Mouse (Mus musculus) limb, embryonic 10.5 days (tissue): ENCODE measurements around the gene Map3k5. TPM values are rescaled to one million over a fixed set of nuclear protein-coding genes. Genes with fewer than 3 reads are reported as not detected.

Experiments used
- DNase-seq: peaks from one replicate; pipeline ENCODE4 v3.0.0-alpha.2; 2017; ENCODE audit warnings: low spot score
- H3K27ac ChIP-seq: fragments of 300-500 bp; sonication (generic); 2 replicates; pipeline ENCODE4 v1.5.1; 2016; ENCODE audit warnings: mild to moderate bottlenecking
- H3K27me3 ChIP-seq: fragments of 300-500 bp; sonication (generic); 2 replicates; pipeline ENCODE4 v1.6.1; 2016; ENCODE audit warnings: low read depth, mild to moderate bottlenecking; ENCODE audit not compliant: poor library complexity, severe bottlenecking
- H3K36me3 ChIP-seq: fragments of 300-500 bp; sonication (generic); 2 replicates; pipeline ENCODE4 v1.6.1; 2016; ENCODE audit warnings: mild to moderate bottlenecking, moderate library complexity
- H3K4me1 ChIP-seq: fragments of 300-500 bp; sonication (generic); 2 replicates; pipeline ENCODE4 v1.6.1; 2016
- H3K4me3 ChIP-seq: fragments of 300-500 bp; sonication (generic); 2 replicates; pipeline ENCODE4 v1.5.1; 2016; ENCODE audit warnings: mild to moderate bottlenecking, moderate library complexity
- H3K9me3 ChIP-seq: fragments of 300-500 bp; sonication (generic); replicated peaks from 2 replicates; pipeline ENCODE4 v1.6.1; 2016; ENCODE audit warnings: mild to moderate bottlenecking
- WGBS: fragments of 180-500 bp; shearing (Covaris S2); methylation state at CpG from one replicate; pipeline ENCODE4 v1.1.7; 2016; 5-methylcytosine and 5-hydroxymethylcytosine counted together
- polyA plus RNA-seq: library from polyadenylated mRNA; unstranded; fragments of >200 nt; fragmentation: Nextera tagmentation; extraction: Ambion mirVana; gene quantifications from 2 replicates; pipeline ENCODE4 v1.2.1, GENCODE M21; 2016

Gene Map3k5
- polyA plus RNA-seq: 0.44 and 0.58 TPM in 2 replicates

DNA sequence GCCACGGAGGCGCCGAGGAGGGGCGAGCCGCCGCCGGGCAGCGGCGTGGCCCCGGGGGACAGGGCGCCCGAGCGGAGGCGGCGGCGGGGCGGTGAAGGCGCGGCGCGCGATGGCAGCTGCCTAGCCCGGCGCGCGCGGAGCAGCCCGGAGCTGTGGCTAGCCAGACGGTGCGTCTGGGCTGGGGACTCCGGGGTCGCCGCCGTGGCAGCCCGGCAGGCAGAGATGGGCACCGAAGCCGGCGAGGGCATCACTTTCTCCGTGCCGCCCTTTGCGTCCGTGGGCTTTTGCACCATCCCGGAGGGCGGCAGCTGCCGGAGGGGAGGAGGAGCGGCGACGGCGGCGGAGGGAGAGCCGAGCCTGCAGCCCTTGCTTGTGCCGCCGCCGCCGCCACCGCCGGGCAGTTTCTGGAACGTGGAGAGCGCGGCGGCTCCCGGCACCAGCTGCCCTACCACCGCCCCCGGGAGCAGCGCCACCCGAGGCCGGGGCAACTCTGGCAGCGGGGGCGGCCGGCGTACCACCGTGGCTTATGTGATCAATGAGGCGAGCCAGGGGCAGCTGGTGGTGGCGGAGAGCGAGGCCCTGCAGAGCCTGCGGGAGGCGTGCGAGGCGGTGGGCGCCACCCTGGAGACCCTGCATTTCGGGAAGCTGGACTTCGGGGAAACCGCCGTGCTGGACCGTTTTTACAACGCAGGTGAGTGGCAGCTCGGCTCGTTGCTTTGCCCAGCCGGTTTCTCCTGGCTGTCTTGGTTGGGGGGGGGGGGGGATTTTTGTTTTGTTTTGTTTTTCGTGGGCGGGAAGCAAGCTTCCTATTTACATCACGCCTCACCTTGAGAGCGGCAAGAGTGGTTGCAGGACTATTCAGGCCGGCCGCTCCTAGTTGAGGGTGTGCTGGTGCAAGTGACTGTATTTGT is at the start of gene Map3k5:
Gene Map3k5 (plus strand): TSS at position 89 of the 911 bp plus-strand sequence.
- DNase-seq: peak; percentile 74
- Histone ChIP-seq H3K27ac (peak within 1 kb of the TSS; percentile 87), H3K9me3 (no peaks in the 10 kb centered on the region), H3K4me3 (peak within 1 kb of the TSS; percentile 80), H3K36me3 (no peaks in the 10 kb centered on the region), H3K4me1 (peaks cover 28% of the 10 kb centered on the region), H3K27me3 (peaks cover 39% of the 10 kb centered on the region)
- under 1% methylated on average over 92 of the region's 95 CpGs for WGBS

DNA sequence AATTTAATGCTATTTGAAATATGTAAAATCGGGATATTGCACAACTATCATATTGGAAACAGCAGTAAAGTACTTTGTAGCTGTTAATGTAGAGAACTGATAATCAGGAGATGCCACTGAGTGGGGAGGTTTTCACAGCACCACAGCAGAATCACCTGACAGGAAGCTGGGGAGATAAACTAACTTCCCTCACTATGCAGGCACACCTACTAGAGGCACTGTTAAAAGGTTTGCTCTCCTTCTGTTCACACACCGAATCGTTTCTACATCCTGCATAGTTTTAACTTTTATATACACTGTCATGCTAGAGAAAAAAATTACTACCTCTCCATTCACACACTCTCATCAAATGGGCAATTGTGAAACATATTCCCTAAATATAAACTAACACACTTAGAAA is 48.0 kb upstream of the Map3k5 start:
- no peaks in the 10 kb centered on the region for H3K4me1 ChIP-seq
- no peak overlapping the region for H3K27ac ChIP-seq
- H3K27me3 ChIP-seq: no peaks in the 10 kb centered on the region
- H3K9me3 ChIP-seq: no peaks in the 10 kb centered on the region
- DNase-seq: no peak
- 92% methylated on average over 3 of the region's 3 CpGs for WGBS
- no peak overlapping the region for H3K4me3 ChIP-seq
- peaks cover 6% of the 10 kb centered on the region; the same call in 1 of the 2 replicates for H3K36me3 ChIP-seq

DNA sequence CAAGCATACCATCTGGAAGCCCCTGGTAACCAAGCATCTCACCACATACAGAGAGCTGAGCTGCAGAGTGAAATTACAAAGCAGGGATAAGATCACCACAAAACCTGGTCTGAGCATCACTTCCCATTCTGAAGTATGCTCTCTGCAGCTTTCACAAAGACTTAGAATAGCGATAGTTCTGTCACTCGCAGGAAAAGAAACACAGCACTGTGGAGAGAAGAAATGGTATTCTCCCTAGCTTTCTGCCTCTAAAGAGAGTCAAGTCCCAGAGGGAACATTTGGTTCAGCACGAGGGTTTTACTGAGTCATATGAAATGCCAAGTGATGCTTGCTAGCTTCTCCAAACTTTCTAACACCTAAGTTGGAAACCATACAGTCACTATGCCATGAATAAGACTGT is 44.4 kb upstream of the Map3k5 start:
- Histone ChIP-seq H3K4me1 (no peaks in the 10 kb centered on the region), H3K4me3 (no peak overlapping the region), H3K27me3 (no peaks in the 10 kb centered on the region), H3K27ac (no peak overlapping the region), H3K9me3 (no peaks in the 10 kb centered on the region), H3K36me3 (peaks cover 6% of the 10 kb centered on the region; the same call in 1 of the 2 replicates)
- WGBS: 92% methylated on average over 3 of the region's 3 CpGs
- DNase-seq: no peak

DNA sequence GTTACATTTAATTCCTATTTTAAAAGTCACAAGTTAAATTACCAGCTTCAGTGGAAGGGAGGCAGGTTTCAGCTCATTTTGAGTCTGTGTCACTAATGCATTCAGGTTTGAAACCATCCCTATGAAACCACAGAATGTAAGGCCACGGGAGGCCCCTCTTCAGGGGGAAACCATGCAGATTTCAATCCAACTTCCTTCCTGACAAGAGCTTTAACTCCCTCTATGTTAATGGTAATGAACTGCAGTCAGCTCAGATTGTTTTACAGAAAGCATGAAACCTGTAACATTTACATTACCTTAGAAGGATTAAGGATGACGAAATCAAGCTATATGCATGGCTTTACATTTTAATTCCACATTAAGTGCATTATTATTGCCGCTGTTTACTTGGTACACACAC is 42.6 kb upstream of the Map3k5 start:
- WGBS: 72% methylated on average over 3 of the region's 3 CpGs
- H3K27me3 ChIP-seq: no peaks in the 10 kb centered on the region
- no peak for DNase-seq

DNA sequence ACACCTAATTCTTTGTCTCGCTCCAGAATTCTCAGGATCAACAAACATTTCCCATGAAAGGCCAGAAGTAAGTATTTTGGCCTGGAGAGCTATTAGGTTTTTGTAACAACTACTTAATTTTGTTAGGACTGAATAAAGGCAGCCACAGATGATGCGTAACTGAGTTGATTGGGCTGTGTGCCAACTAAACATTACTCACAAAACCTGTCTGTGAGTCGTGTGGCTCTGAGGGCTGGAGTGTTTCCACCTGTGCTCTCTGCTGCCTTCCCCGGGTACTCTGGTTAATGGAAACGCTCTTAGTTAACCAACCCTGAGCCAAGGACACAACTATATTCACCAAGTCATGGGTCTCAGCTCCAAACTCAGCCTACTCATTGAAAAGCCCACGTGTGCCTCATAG is 41.1 kb upstream of the Map3k5 start:
- H3K36me3 ChIP-seq: peaks cover 3% of the 10 kb centered on the region; the same call in 1 of the 2 replicates
- H3K9me3 ChIP-seq: no peaks in the 10 kb centered on the region
- no peak for DNase-seq
- no peaks in the 10 kb centered on the region for H3K27me3 ChIP-seq
- 87% methylated on average over 6 of the region's 6 CpGs for WGBS
- H3K27ac ChIP-seq: no peak overlapping the region
- no peaks in the 10 kb centered on the region for H3K4me1 ChIP-seq
- H3K4me3 ChIP-seq: no peak overlapping the region

More for the DNA sequence above, 42.6 kb upstream of the Map3k5 start:
- Histone ChIP-seq H3K9me3 (no peaks in the 10 kb centered on the region), H3K27ac (no peak overlapping the region), H3K4me3 (no peak overlapping the region), H3K36me3 (peaks cover 3% of the 10 kb centered on the region; the same call in 1 of the 2 replicates), H3K4me1 (no peaks in the 10 kb centered on the region)

DNA sequence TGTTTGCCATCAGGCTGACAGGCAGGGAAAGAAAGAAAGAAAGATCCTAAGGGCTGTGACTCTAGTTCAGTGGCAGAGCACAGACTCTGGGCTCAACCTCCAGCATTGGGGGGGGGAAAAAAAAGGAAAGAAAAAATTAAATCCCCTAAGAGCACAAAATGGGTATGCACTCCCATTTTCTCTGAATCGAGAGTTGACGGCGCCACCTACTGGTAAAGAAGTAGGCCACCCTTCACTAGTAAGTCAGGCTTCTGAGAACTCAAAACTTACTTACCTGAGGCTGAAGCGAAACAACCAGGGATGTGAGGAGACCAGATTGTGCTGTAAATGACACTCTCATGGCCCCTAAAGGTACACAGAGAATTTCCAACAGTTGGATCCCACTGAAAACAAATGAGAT is 40.3 kb upstream of the Map3k5 start:
- Histone ChIP-seq H3K4me3 (no peak overlapping the region), H3K27ac (no peak overlapping the region), H3K9me3 (no peaks in the 10 kb centered on the region), H3K27me3 (no peaks in the 10 kb centered on the region), H3K36me3 (no peaks in the 10 kb centered on the region; the same call in 1 of the 2 replicates), H3K4me1 (no peaks in the 10 kb centered on the region)
- DNase-seq: peak; percentile 58
- WGBS: 13% methylated on average over 4 of the region's 4 CpGs

DNA sequence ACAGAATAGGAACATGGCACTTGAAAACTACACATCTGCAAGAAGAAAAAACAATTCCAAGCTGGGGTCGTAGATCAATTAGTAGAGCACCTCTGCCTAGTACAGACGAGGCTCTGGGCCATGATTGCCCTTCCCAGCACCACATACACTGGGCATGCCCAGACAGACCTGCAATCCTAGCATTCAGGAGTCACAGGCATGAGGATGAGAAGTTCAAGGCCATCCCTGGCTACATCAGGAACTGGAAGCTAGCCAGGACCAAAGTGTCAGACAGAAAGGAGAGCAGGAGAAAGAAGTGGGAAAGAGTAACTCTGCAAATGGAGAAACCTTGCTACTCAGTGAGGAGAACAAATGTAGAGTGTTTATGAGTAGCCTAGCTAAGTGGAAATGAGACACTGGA is 34.1 kb upstream of the Map3k5 start:
- DNase-seq: no peak
- no peaks in the 10 kb centered on the region for H3K9me3 ChIP-seq
- no peaks in the 10 kb centered on the region for H3K4me1 ChIP-seq
- WGBS: 55% methylated on average over 2 of the region's 2 CpGs
- no peak overlapping the region for H3K4me3 ChIP-seq
- peaks cover 7% of the 10 kb centered on the region for H3K36me3 ChIP-seq
- no peaks in the 10 kb centered on the region for H3K27me3 ChIP-seq
- no peak overlapping the region for H3K27ac ChIP-seq

DNA sequence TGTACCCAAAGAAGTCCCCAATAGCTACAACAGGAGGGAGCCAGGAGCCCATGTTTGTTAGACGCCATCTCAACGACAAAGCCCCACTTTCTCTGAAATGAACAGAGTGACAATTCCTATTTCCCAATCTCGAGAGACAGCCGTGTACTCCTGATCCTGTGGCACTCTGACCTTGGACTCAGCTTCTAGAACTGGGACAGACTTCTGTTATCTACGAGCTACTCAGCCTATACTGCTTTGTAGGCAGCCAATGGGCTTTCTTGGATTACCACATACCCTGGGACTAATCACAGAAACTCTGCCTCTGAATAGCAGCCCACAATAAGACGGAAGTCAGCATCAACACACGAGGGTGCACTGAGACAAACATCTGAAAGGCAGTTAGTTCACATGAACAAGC is 32.3 kb upstream of the Map3k5 start:
- no peaks in the 10 kb centered on the region for H3K9me3 ChIP-seq
- no peak overlapping the region for H3K27ac ChIP-seq
- H3K36me3 ChIP-seq: peaks cover 7% of the 10 kb centered on the region
- no peaks in the 10 kb centered on the region for H3K4me1 ChIP-seq
- no peak overlapping the region for H3K4me3 ChIP-seq
- no peak for DNase-seq
- H3K27me3 ChIP-seq: no peaks in the 10 kb centered on the region
- WGBS: 88% methylated on average over 7 of the region's 7 CpGs

DNA sequence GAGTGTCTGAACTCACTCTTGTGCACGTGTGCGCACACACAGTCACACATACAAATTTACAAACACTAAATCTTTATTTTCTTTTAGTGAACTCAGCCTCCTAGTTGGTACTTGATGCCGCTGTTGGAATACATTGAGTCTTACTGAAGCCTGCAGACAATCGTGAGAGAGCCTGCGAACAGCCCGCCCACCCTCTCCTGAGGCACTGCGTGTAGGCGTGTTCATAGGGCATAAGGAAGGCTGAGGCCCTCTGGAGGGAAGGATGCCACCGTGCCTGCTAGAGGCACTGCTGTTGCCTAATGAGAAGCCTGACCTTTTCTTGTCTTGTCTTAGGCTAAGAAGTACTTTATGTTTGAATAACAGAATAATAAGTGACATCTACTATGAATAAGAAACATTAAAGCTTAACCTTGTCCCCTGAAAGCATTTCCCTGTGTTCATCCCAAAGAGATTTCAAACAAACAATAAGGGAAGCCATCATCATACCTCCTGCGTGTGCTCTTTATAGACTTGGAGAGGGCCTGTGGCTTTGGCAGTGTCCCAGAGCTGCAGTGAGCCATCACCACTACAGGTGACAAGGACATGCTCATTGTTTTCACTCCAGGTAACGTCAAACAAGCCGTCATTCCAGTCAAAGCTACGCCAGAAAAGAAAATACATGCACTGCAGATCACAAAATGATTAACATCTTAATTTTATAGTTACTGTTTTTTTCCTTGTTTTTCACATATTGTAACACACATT is 30.0 kb upstream of the Map3k5 start:
- Histone ChIP-seq H3K4me3 (no peak overlapping the region), H3K4me1 (no peaks in the 10 kb centered on the region), H3K9me3 (no peaks in the 10 kb centered on the region), H3K27ac (no peak overlapping the region), H3K27me3 (no peaks in the 10 kb centered on the region), H3K36me3 (peaks cover 7% of the 10 kb centered on the region)
- DNase-seq: no peak
- 87% methylated on average over 13 of the region's 13 CpGs for WGBS

DNA sequence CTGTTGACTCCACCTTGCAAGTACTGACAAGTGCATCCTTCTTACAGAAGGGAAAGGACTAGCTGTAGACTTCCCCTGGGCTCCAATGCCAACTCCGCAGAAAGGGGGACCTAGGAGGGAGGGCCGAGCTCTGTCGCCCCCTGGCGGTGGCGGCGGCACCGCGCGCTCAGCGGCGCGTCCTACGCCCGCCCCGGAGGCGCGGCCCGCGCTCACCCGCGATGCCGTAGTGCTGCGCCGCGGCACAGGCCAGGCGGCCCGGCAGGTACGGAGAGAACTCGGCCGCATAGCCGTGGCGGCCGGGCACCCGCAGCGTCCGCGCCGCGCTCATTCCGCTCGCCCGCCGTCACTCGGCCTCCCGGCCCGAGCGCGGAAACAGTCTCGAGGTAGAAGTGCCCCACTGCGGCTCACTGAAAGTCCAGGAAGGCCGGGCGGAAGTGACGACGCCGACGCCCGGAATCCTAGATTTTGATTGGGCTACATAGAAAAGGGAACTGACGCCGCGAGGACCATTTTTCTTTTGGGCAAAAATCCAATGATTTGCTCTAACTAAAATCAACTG is 26.9 kb upstream of the Map3k5 start, which contains the start of gene Pex7:
Gene Pex7 (minus strand): TSS at position 444 of the 559 bp plus-strand sequence.
- Histone ChIP-seq H3K4me3 (peak within 1 kb of the TSS; percentile 83), H3K9me3 (no peaks in the 10 kb centered on the region), H3K27me3 (no peaks in the 10 kb centered on the region), H3K36me3 (no peaks in the 10 kb centered on the region), H3K4me1 (no peaks in the 10 kb centered on the region), H3K27ac (peak within 1 kb of the TSS; percentile 98)
- DNase-seq: peak; percentile 93
- under 1% methylated on average over 60 of the region's 60 CpGs for WGBS

DNA sequence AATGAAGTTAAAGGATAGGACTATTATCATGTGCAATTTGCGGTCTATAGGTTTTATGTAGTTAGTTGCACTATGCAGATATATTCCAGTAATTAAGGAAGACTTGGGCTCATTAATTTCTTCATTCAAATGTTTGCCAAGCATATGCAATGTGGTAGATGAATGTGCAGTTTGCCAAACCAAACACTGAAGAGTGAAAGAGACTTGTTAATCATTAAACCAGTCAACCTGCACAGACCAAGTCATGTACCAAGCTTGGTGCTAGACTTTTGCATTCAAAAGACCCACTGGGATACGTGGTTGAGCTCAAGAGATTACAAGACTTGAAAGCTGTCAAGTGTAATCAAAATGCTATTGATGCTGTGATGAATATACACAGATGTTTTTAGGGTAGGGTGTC is 26.2 kb upstream of the Map3k5 start:
- Histone ChIP-seq H3K4me3 (no peak overlapping the region), H3K9me3 (no peaks in the 10 kb centered on the region), H3K27ac (no peak overlapping the region), H3K27me3 (no peaks in the 10 kb centered on the region), H3K36me3 (no peaks in the 10 kb centered on the region), H3K4me1 (no peaks in the 10 kb centered on the region)
- DNase-seq: no peak
- 86% methylated on average over 2 of the region's 2 CpGs for WGBS

DNA sequence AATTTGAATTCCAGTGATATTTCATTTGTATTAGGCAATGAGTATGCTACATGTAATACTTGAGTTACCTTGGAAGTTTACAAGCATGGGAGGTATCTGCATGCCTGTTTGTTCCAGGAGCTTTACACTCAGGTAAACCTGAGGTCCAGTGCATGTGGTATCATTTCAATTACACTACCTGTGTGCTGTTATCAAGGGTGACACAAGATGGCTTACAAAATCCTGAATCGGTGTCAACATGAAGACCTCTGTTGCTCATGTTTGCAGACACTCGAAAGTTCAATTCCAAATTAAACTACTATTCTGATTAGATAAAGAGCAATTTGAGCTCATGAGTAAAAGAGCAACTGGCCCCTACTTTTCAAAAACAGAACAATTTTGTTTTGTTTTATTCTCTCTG is 23.8 kb upstream of the Map3k5 start:
- Histone ChIP-seq H3K27me3 (no peaks in the 10 kb centered on the region), H3K9me3 (no peaks in the 10 kb centered on the region), H3K4me3 (no peak overlapping the region), H3K4me1 (no peaks in the 10 kb centered on the region), H3K36me3 (no peaks in the 10 kb centered on the region), H3K27ac (no peak overlapping the region)
- WGBS: 89% methylated on average over 2 of the region's 2 CpGs
- no peak for DNase-seq

DNA sequence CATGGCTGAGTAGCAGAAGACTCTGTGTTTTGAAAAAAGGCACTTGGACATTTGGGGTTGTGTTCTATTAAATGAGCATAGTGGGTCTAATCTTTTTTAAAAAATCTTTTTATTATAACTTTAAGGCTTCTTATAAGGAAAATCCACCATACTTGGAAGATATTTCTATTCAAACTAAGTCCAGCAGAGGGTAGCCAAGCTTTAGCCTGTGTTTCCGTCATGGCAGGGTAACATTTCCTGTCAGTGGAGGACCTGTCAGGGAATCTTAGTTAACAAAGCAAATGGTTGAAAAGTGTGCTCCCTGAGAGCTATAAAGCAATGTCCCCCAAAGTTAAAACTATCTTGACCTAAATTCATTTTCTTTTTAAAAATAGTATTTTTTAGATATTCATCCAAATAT is 22.7 kb upstream of the Map3k5 start:
- H3K36me3 ChIP-seq: no peaks in the 10 kb centered on the region
- WGBS: 48% methylated on average over 1 of the region's 1 CpGs
- H3K27me3 ChIP-seq: no peaks in the 10 kb centered on the region
- no peaks in the 10 kb centered on the region for H3K9me3 ChIP-seq
- DNase-seq: no peak
- no peak overlapping the region for H3K4me3 ChIP-seq
- H3K27ac ChIP-seq: no peak overlapping the region
- H3K4me1 ChIP-seq: no peaks in the 10 kb centered on the region
